Mouse (Mus musculus): ENCODE results near the gene Pgpep1. TPM values are rescaled to one million over a fixed set of nuclear protein-coding genes. Genes with fewer than 3 reads are reported as not detected.

Pgpep1 gene
- polyA plus RNA-seq (2015; fragmentation: Illumina TruSeq; extraction: RNeasy Lipid Tissue Mini Kit (QIAGEN cat#74804); ENCODE audit: insufficient read depth, low replicate concordance) = 5.5 TPM

GRCm38 (mm10) chr8:70660273-70660725, at the start of gene Pgpep1:
Gene Pgpep1, minus strand, starts transcription at chr8:70660388.

GRCm38 (mm10) chr8:70703287-70703686, 43.1 kb upstream of the Pgpep1 start, which contains the start of gene Iqcn:
Gene Iqcn, plus strand, starts transcription at chr8:70703457.

GRCm38 (mm10) chr8:70698310-70699109, 38.3 kb upstream of the Pgpep1 start, which contains the start of gene Jund:
Gene Jund, plus strand, starts transcription at chr8:70698949.

GRCm38 (mm10) chr8:70673079-70673856, 13.1 kb upstream of the Pgpep1 start, which contains the start of gene Lsm4:
Gene Lsm4, plus strand, starts transcription at chr8:70673248.

GRCm38 (mm10) chr8:70632346-70632892, 27.8 kb downstream of the Pgpep1 start, which contains the start of gene Gdf15:
Gene Gdf15, minus strand, starts transcription at chr8:70632456.

GRCm38 (mm10) chr8:70615894-70616293, 44.3 kb downstream of the Pgpep1 start, which contains the start of gene Lrrc25:
Gene Lrrc25, plus strand, starts transcription at chr8:70616155.

GRCm38 (mm10) chr8:70608749-70609367, 51.3 kb downstream of the Pgpep1 start, which contains the start of gene Ssbp4:
Gene Ssbp4, minus strand, starts transcription at chr8:70608872.

Other genes with a start within 250 kb of the Pgpep1 start
- 6.5 TPM for gene Crtc1, start 220.8 kb downstream of the Pgpep1 start, polyA plus RNA-seq (2015; fragmentation: Illumina TruSeq; extraction: RNeasy Lipid Tissue Mini Kit (QIAGEN cat#74804); ENCODE audit: insufficient read depth, low replicate concordance)
- gene Klhl26, start 183.4 kb downstream of the Pgpep1 start, polyA plus RNA-seq (2015; fragmentation: Illumina TruSeq; extraction: RNeasy Lipid Tissue Mini Kit (QIAGEN cat#74804); ENCODE audit: insufficient read depth, low replicate concordance) = 5.5 TPM
- gene Tmem59l, start 173.0 kb downstream of the Pgpep1 start, polyA plus RNA-seq (2015; fragmentation: Illumina TruSeq; extraction: RNeasy Lipid Tissue Mini Kit (QIAGEN cat#74804); ENCODE audit: insufficient read depth, low replicate concordance) = not detected
- gene Crlf1, start 167.2 kb downstream of the Pgpep1 start, polyA plus RNA-seq (2015; fragmentation: Illumina TruSeq; extraction: RNeasy Lipid Tissue Mini Kit (QIAGEN cat#74804); ENCODE audit: insufficient read depth, low replicate concordance) = not detected
- gene Rex1bd, start 153.6 kb downstream of the Pgpep1 start, polyA plus RNA-seq (2015; fragmentation: Illumina TruSeq; extraction: RNeasy Lipid Tissue Mini Kit (QIAGEN cat#74804); ENCODE audit: insufficient read depth, low replicate concordance) = 10.3 TPM
- 680 TPM for gene Uba52, start 149.6 kb downstream of the Pgpep1 start, polyA plus RNA-seq (2015; fragmentation: Illumina TruSeq; extraction: RNeasy Lipid Tissue Mini Kit (QIAGEN cat#74804); ENCODE audit: insufficient read depth, low replicate concordance)
- 99.1 TPM for gene Fkbp8, start 132.7 kb downstream of the Pgpep1 start, polyA plus RNA-seq (2015; fragmentation: Illumina TruSeq; extraction: RNeasy Lipid Tissue Mini Kit (QIAGEN cat#74804); ENCODE audit: insufficient read depth, low replicate concordance)
- gene Kxd1, start 132.4 kb downstream of the Pgpep1 start, polyA plus RNA-seq (2015; fragmentation: Illumina TruSeq; extraction: RNeasy Lipid Tissue Mini Kit (QIAGEN cat#74804); ENCODE audit: insufficient read depth, low replicate concordance) = 50.0 TPM
- 10.1 TPM for gene Ell, start 120.9 kb downstream of the Pgpep1 start, polyA plus RNA-seq (2015; fragmentation: Illumina TruSeq; extraction: RNeasy Lipid Tissue Mini Kit (QIAGEN cat#74804); ENCODE audit: insufficient read depth, low replicate concordance)
- 9.0 TPM for gene Isyna1, start 66.0 kb downstream of the Pgpep1 start, polyA plus RNA-seq (2015; fragmentation: Illumina TruSeq; extraction: RNeasy Lipid Tissue Mini Kit (QIAGEN cat#74804); ENCODE audit: insufficient read depth, low replicate concordance)
- 8.2 TPM for gene Ssbp4, start 51.5 kb downstream of the Pgpep1 start, polyA plus RNA-seq (2015; fragmentation: Illumina TruSeq; extraction: RNeasy Lipid Tissue Mini Kit (QIAGEN cat#74804); ENCODE audit: insufficient read depth, low replicate concordance)
- 13.8 TPM for gene Lrrc25, start 44.2 kb downstream of the Pgpep1 start, polyA plus RNA-seq (2015; fragmentation: Illumina TruSeq; extraction: RNeasy Lipid Tissue Mini Kit (QIAGEN cat#74804); ENCODE audit: insufficient read depth, low replicate concordance)
- not detected for gene Gdf15, start 27.9 kb downstream of the Pgpep1 start, polyA plus RNA-seq (2015; fragmentation: Illumina TruSeq; extraction: RNeasy Lipid Tissue Mini Kit (QIAGEN cat#74804); ENCODE audit: insufficient read depth, low replicate concordance)
- gene Lsm4, start 12.9 kb upstream of the Pgpep1 start, polyA plus RNA-seq (2015; fragmentation: Illumina TruSeq; extraction: RNeasy Lipid Tissue Mini Kit (QIAGEN cat#74804); ENCODE audit: insufficient read depth, low replicate concordance) = 21.5 TPM
- 22.5 TPM for gene Jund, start 38.6 kb upstream of the Pgpep1 start, polyA plus RNA-seq (2015; fragmentation: Illumina TruSeq; extraction: RNeasy Lipid Tissue Mini Kit (QIAGEN cat#74804); ENCODE audit: insufficient read depth, low replicate concordance)
- not detected for gene Iqcn, start 43.1 kb upstream of the Pgpep1 start, polyA plus RNA-seq (2015; fragmentation: Illumina TruSeq; extraction: RNeasy Lipid Tissue Mini Kit (QIAGEN cat#74804); ENCODE audit: insufficient read depth, low replicate concordance)
- gene Gm3336, start 58.2 kb upstream of the Pgpep1 start, polyA plus RNA-seq (2015; fragmentation: Illumina TruSeq; extraction: RNeasy Lipid Tissue Mini Kit (QIAGEN cat#74804); ENCODE audit: insufficient read depth, low replicate concordance) = 1.5 TPM
- 0.72 TPM for gene Pde4c, start 63.3 kb upstream of the Pgpep1 start, polyA plus RNA-seq (2015; fragmentation: Illumina TruSeq; extraction: RNeasy Lipid Tissue Mini Kit (QIAGEN cat#74804); ENCODE audit: insufficient read depth, low replicate concordance)
- gene Rab3a, start 94.3 kb upstream of the Pgpep1 start, polyA plus RNA-seq (2015; fragmentation: Illumina TruSeq; extraction: RNeasy Lipid Tissue Mini Kit (QIAGEN cat#74804); ENCODE audit: insufficient read depth, low replicate concordance) = 4.4 TPM
- gene Mpv17l2, start 100.6 kb upstream of the Pgpep1 start, polyA plus RNA-seq (2015; fragmentation: Illumina TruSeq; extraction: RNeasy Lipid Tissue Mini Kit (QIAGEN cat#74804); ENCODE audit: insufficient read depth, low replicate concordance) = 14.0 TPM
- 6.9 TPM for gene Pik3r2, start 116.3 kb upstream of the Pgpep1 start, polyA plus RNA-seq (2015; fragmentation: Illumina TruSeq; extraction: RNeasy Lipid Tissue Mini Kit (QIAGEN cat#74804); ENCODE audit: insufficient read depth, low replicate concordance)
- 32.4 TPM for gene Mast3, start 144.7 kb upstream of the Pgpep1 start, polyA plus RNA-seq (2015; fragmentation: Illumina TruSeq; extraction: RNeasy Lipid Tissue Mini Kit (QIAGEN cat#74804); ENCODE audit: insufficient read depth, low replicate concordance)
- 1.8 TPM for gene Il12rb1, start 148.1 kb upstream of the Pgpep1 start, polyA plus RNA-seq (2015; fragmentation: Illumina TruSeq; extraction: RNeasy Lipid Tissue Mini Kit (QIAGEN cat#74804); ENCODE audit: insufficient read depth, low replicate concordance)
- 20.4 TPM for gene Arrdc2, start 179.3 kb upstream of the Pgpep1 start, polyA plus RNA-seq (2015; fragmentation: Illumina TruSeq; extraction: RNeasy Lipid Tissue Mini Kit (QIAGEN cat#74804); ENCODE audit: insufficient read depth, low replicate concordance)
- gene Kcnn1, start 202.9 kb upstream of the Pgpep1 start, polyA plus RNA-seq (2015; fragmentation: Illumina TruSeq; extraction: RNeasy Lipid Tissue Mini Kit (QIAGEN cat#74804); ENCODE audit: insufficient read depth, low replicate concordance) = 0.17 TPM
- 3.4 TPM for gene Ccdc124, start 213.5 kb upstream of the Pgpep1 start, polyA plus RNA-seq (2015; fragmentation: Illumina TruSeq; extraction: RNeasy Lipid Tissue Mini Kit (QIAGEN cat#74804); ENCODE audit: insufficient read depth, low replicate concordance)
- gene Slc5a5, start 232.4 kb upstream of the Pgpep1 start, polyA plus RNA-seq (2015; fragmentation: Illumina TruSeq; extraction: RNeasy Lipid Tissue Mini Kit (QIAGEN cat#74804); ENCODE audit: insufficient read depth, low replicate concordance) = 0.30 TPM
- gene Rpl18a, start 237.0 kb upstream of the Pgpep1 start, polyA plus RNA-seq (2015; fragmentation: Illumina TruSeq; extraction: RNeasy Lipid Tissue Mini Kit (QIAGEN cat#74804); ENCODE audit: insufficient read depth, low replicate concordance) = 1,731 TPM
- gene Map1s, start 245.5 kb upstream of the Pgpep1 start, polyA plus RNA-seq (2015; fragmentation: Illumina TruSeq; extraction: RNeasy Lipid Tissue Mini Kit (QIAGEN cat#74804); ENCODE audit: insufficient read depth, low replicate concordance) = 7.1 TPM

Data from spleen, adult 10 weeks (tissue).